10 mouse cellular contexts compared by ENCODE assay signal in genomic region chr3:41939843-41940242, GRCm38 (mm10).
DNase-seq lines count a peak whose midpoint lies in the region; ATAC-seq lines count a peak whose summit lies in the region.
"Had no signal": no experiment of that assay in that cellular context is flagged by ENCODE, and none has a peak within 500 bp of the region (broad histone marks: within the 10 kb centered on the region; RNA-seq: fewer than 3 reads in every experiment).

No protein-coding gene starts in this region.

- H3K4me2 ChIP-seq in kidney, embryonic 15.5 days = no peak overlapping the region
- H3K4me2 ChIP-seq in midbrain, embryonic 15.5 days = no peak overlapping the region
- H3K4me2 ChIP-seq: heart, embryonic 15.5 days had no signal

- ATAC-seq in kidney, embryonic 15.5 days (replicated peaks; ENCODE audit: low FRiP score) = no peak
- ATAC-seq in midbrain, embryonic 15.5 days (replicated peaks) = peak; percentile 90
- no peak for ATAC-seq in megakaryocyte progenitor cell, adult 5-6 weeks (replicated peaks; ENCODE audit: poor library complexity)

- no peak overlapping the region for H3K4me3 ChIP-seq in kidney, embryonic 15.5 days (replicated peaks)
- H3K4me3 ChIP-seq in midbrain, embryonic 15.5 days = no peak overlapping the region
- H3K4me3 ChIP-seq: heart, embryonic 15.5 days had no signal

- no peaks in the 10 kb centered on the region for H3K36me3 ChIP-seq in kidney, embryonic 15.5 days
- H3K36me3 ChIP-seq in midbrain, embryonic 15.5 days (replicated peaks) = no peaks in the 10 kb centered on the region
- H3K36me3 ChIP-seq: heart, embryonic 15.5 days had no signal

- peak; percentile 72 for DNase-seq in cerebellum, postnatal 10 days
- no peak for DNase-seq in cerebellum, postnatal 36 days
- DNase-seq in kidney, postnatal 10 days = peak; percentile 14
- DNase-seq in brain, adult 2 months (ENCODE audit: low read depth, low spot score) = peak; percentile 63
- no peak for DNase-seq in heart, adult 8-10 months (ENCODE audit: low spot score)
- DNase-seq: kidney, postnatal 14 days had no signal

- H3K4me1 ChIP-seq in kidney, embryonic 15.5 days = no peaks in the 10 kb centered on the region
- no peaks in the 10 kb centered on the region for H3K4me1 ChIP-seq in midbrain, embryonic 15.5 days

- no peak overlapping the region for H3K9ac ChIP-seq in kidney, embryonic 15.5 days
- no peak overlapping the region for H3K9ac ChIP-seq in midbrain, embryonic 15.5 days
- H3K9ac ChIP-seq: heart, embryonic 15.5 days had no signal

- H3K27ac ChIP-seq in kidney, embryonic 15.5 days = no peak overlapping the region
- no peak overlapping the region for H3K27ac ChIP-seq in midbrain, embryonic 15.5 days
- H3K27ac ChIP-seq: heart, embryonic 15.5 days had no signal

- no peaks in the 10 kb centered on the region for H3K9me3 ChIP-seq in kidney, embryonic 15.5 days (replicated peaks)
- H3K9me3 ChIP-seq in midbrain, embryonic 15.5 days = no peaks in the 10 kb centered on the region
- H3K9me3 ChIP-seq: heart, embryonic 15.5 days had no signal

- WGBS in kidney, embryonic 15.5 days = 58% methylated on average over 4 of the region's 4 CpGs
- 44% methylated on average over 4 of the region's 4 CpGs for WGBS in midbrain, embryonic 15.5 days

- no peaks in the 10 kb centered on the region for H3K27me3 ChIP-seq in kidney, embryonic 15.5 days
- H3K27me3 ChIP-seq in midbrain, embryonic 15.5 days (replicated peaks) = no peaks in the 10 kb centered on the region
- H3K27me3 ChIP-seq: heart, embryonic 15.5 days had no signal

Comparison
In these comparisons a context has a peak if more than half of its experiments do, and no peak if none do; other contexts are left out.
1. DNase-seq: peak in cerebellum, postnatal 10 days (2 of 2), kidney, postnatal 10 days (single experiment) and brain, adult 2 months (single experiment); none in cerebellum, postnatal 36 days (0 of 2) and heart, adult 8-10 months (single experiment).